Mouse (Mus musculus): ENCODE data around the gene Ace3.
A peak's percentile ranks its signal among the peaks of the same experiment; 100 is the strongest.

The Ace3 gene

GRCm38 (mm10) chr11:105994375-105994774, at the start of gene Ace3:
TSS of gene Ace3 (plus strand) at chr11:105994675.
- no peak for DNase-seq (ENCODE audit: extremely low spot score)

GRCm38 (mm10) chr11:105944770-105945672, 49.5 kb upstream of the Ace3 start:
- DNase-seq (ENCODE audit: extremely low spot score) = no peak

GRCm38 (mm10) chr11:105946694-105947154, 47.8 kb upstream of the Ace3 start:
- DNase-seq (ENCODE audit: extremely low spot score) = peak; percentile 19

GRCm38 (mm10) chr11:105948255-105948654, 46.2 kb upstream of the Ace3 start:
- no peak for DNase-seq (ENCODE audit: extremely low spot score)

- DNase-seq (ENCODE audit: extremely low spot score) = no peak
These were observed 44.0 kb upstream of the Ace3 start for GRCm38 (mm10) chr11:105950519-105950918.

GRCm38 (mm10) chr11:105951601-105952044, 42.9 kb upstream of the Ace3 start:
- no peak for DNase-seq (ENCODE audit: extremely low spot score)

GRCm38 (mm10) chr11:105952111-105952510, 42.4 kb upstream of the Ace3 start:
- DNase-seq (ENCODE audit: extremely low spot score) = no peak

- no peak for DNase-seq (ENCODE audit: extremely low spot score)
These were observed 41.5 kb upstream of the Ace3 start, which contains the start of gene Cyb561 for GRCm38 (mm10) chr11:105952911-105953386. TSS of gene Cyb561 (minus strand) at chr11:105953336.

- no peak for DNase-seq (ENCODE audit: extremely low spot score)
These were observed 41.1 kb upstream of the Ace3 start for GRCm38 (mm10) chr11:105953402-105953801.

- DNase-seq (ENCODE audit: extremely low spot score) = no peak
These were observed 38.6 kb upstream of the Ace3 start for GRCm38 (mm10) chr11:105955815-105956430.

- no peak for DNase-seq (ENCODE audit: extremely low spot score)
These were observed 37.0 kb upstream of the Ace3 start for GRCm38 (mm10) chr11:105957501-105957900.

GRCm38 (mm10) chr11:105958566-105958965, 35.9 kb upstream of the Ace3 start:
- DNase-seq (ENCODE audit: extremely low spot score) = no peak

GRCm38 (mm10) chr11:105959355-105959754, 35.1 kb upstream of the Ace3 start:
- no peak for DNase-seq (ENCODE audit: extremely low spot score)

GRCm38 (mm10) chr11:105964691-105965090, 29.8 kb upstream of the Ace3 start:
- no peak for DNase-seq (ENCODE audit: extremely low spot score)

GRCm38 (mm10) chr11:105966288-105966687, 28.2 kb upstream of the Ace3 start:
- no peak for DNase-seq (ENCODE audit: extremely low spot score)

- DNase-seq (ENCODE audit: extremely low spot score) = peak; percentile 50
These were observed 26.5 kb upstream of the Ace3 start, which contains the start of gene Ace for GRCm38 (mm10) chr11:105967741-105968574. TSS of gene Ace (plus strand) at chr11:105967945.

GRCm38 (mm10) chr11:105968948-105969347, 25.5 kb upstream of the Ace3 start:
- no peak for DNase-seq (ENCODE audit: extremely low spot score)

- DNase-seq (ENCODE audit: extremely low spot score) = no peak
These were observed 25.0 kb upstream of the Ace3 start for GRCm38 (mm10) chr11:105969516-105969915.

GRCm38 (mm10) chr11:105974593-105974992, 19.9 kb upstream of the Ace3 start:
- DNase-seq (ENCODE audit: extremely low spot score) = no peak

GRCm38 (mm10) chr11:105975050-105975449, 19.4 kb upstream of the Ace3 start:
- DNase-seq (ENCODE audit: extremely low spot score) = no peak

GRCm38 (mm10) chr11:105975636-105976035, 18.8 kb upstream of the Ace3 start:
- DNase-seq (ENCODE audit: extremely low spot score) = no peak

GRCm38 (mm10) chr11:105978232-105978631, 16.2 kb upstream of the Ace3 start:
- DNase-seq (ENCODE audit: extremely low spot score) = no peak

All from embryo, embryonic 9.5 days (tissue).